Mouse (Mus musculus): ENCODE data around the gene Cyp4f37. TPM values are rescaled to one million over a fixed set of nuclear protein-coding genes. Genes with fewer than 3 reads are reported as not detected.
"Not testable (repeated sequence)": the region's sequence is repeated elsewhere in the genome, so short reads cannot be mapped to it uniquely, and the experiment has no call there.

Cyp4f37 gene
- polyA plus RNA-seq (2014; fragmentation: Nextera tagmentation; extraction: Ambion mirVana), result not detected in 2 replicates

DNA sequence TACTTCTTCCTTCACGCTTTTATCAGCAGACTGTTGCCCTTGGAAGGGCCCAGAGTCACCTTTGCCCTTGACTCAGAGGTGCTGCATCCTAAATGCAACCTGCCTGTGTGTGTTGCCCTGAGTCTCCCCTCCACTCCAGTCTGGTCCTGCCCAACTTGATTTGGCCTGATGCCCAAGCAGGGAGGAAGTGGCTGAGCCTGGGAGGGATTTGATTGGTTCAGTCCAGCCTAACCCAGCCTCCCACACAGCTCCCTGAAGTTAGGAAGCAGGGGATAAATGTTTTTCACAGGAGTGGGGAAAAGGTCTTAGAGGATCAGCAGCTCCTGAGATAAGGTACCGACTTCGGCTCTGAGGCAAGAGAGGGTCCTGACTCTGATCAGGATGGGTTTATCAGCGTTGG is at the start of gene Cyp4f37:
Cyp4f37 (plus strand) TSS at position 292 of the 400 bp plus-strand sequence.
- DNase-seq (ENCODE audit: low spot score); H3K9me3 ChIP-seq (replicated peaks; ENCODE audit: control insufficient read depth, low read length); H3K4me1 ChIP-seq (ENCODE audit: control insufficient read depth, insufficient read depth, low read length); ATAC-seq; H3K4me2 ChIP-seq (ENCODE audit: low read length); H3K27ac ChIP-seq (ENCODE audit: low read depth, low read length); H3K27me3 ChIP-seq (replicated peaks; ENCODE audit: control insufficient read depth, insufficient read depth, low read length); H3K4me3 ChIP-seq (ENCODE audit: low read depth, low read length); H3K36me3 ChIP-seq (ENCODE audit: control insufficient read depth, insufficient read depth, low read length); H3K9ac ChIP-seq (ENCODE audit: low read length): not testable (repeated sequence)
- 79% methylated on average over 4 of the region's 4 CpGs for WGBS

DNA sequence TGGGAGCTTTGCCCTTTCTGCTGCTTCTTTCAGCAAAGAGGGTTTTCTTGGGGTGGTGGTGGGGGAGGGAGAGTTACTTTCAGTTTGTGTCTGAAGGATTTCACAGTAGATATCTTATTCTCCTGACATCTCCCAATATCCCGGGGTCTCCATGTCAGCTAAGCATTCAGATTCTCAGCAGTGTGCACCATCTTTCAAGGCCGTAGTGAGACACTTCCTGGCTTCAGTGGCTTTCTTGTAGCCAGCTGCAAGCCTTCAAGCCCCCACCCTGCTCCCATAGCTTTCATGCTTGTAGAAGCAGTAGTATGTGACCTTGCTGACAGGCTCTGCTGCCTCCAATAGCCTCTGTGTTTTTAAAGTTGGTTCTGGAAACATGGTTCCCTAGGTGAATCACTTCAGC is 47.8 kb upstream of the Cyp4f37 start:
- not testable (repeated sequence) for H3K9ac ChIP-seq (ENCODE audit: low read length); H3K4me1 ChIP-seq (ENCODE audit: control insufficient read depth, insufficient read depth, low read length); DNase-seq (ENCODE audit: low spot score); H3K36me3 ChIP-seq (ENCODE audit: control insufficient read depth, insufficient read depth, low read length); H3K4me2 ChIP-seq (ENCODE audit: low read length); H3K4me3 ChIP-seq (ENCODE audit: low read depth, low read length); H3K27ac ChIP-seq (ENCODE audit: low read depth, low read length); H3K27me3 ChIP-seq (replicated peaks; ENCODE audit: control insufficient read depth, insufficient read depth, low read length); ATAC-seq; H3K9me3 ChIP-seq (replicated peaks; ENCODE audit: control insufficient read depth, low read length)
- WGBS, result 74% methylated on average over 2 of the region's 2 CpGs

DNA sequence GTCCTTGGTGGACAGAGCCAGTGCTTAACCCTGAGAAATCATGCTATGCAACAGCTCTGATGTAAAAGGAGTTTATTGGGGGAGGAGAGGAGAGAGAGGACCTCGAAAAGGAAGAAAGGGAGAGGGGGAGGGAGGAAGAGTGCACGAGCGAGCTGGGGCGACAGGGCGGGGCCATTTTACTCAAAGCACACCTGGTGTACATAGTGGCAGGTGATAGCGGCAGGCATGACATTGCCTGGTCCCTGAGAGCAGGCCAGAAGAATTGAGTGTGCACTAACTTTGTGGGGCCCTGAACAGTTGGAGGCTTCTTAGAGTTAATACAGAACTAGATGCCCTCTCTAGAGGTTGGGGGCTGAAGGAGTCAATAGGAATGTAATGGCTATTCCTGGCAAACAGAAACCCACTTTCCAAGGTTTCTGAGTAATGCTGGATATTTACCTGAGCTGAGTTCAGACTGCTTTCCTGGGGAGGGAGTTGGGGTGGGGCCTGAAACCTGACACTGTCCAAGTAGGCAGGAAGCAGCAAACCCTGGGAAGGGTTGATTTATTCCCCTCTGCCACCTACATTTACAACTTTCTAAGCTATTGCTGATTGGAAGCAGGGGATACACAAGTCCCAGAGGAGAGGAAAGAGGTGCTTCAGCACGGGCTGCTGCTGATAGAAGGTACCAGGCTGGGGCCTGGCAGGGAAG is 43.5 kb upstream of the Cyp4f37 start:
- Histone ChIP-seq H3K36me3 (ENCODE audit: control insufficient read depth, insufficient read depth, low read length) (no peaks in the 10 kb centered on the region), H3K4me2 (ENCODE audit: low read length) (no peak overlapping the region), H3K4me1 (ENCODE audit: control insufficient read depth, insufficient read depth, low read length) (no peaks in the 10 kb centered on the region), H3K9me3 (replicated peaks; ENCODE audit: control insufficient read depth, low read length) (no peaks in the 10 kb centered on the region), H3K27me3 (replicated peaks; ENCODE audit: control insufficient read depth, insufficient read depth, low read length) (no peaks in the 10 kb centered on the region), H3K27ac (ENCODE audit: low read depth, low read length) (no peak overlapping the region), H3K4me3 (ENCODE audit: low read depth, low read length) (no peak overlapping the region), H3K9ac (ENCODE audit: low read length) (no peak overlapping the region)
- ATAC-seq, result no peak
- DNase-seq (ENCODE audit: low spot score), result no peak
- WGBS, result 67% methylated on average over 7 of the region's 7 CpGs

DNA sequence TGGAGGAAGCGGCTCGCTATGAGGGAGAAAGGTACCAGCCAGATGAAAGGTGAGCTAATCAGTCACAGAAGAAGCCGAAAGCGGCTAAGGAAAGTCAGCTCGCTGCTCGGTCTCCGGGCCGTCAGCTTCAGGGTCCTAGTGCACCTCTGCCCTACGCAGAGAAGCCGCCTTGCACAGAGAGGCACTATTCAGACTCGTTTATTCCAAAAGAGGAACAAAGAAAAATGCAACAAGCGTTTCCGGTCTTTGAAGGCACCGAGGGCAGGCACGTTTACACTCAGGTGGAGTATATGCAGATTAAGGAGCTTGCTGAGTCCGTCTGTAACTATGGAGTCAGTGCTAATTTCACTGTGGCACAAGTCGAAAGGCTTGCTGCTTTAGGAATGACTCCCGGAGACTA is 24.6 kb upstream of the Cyp4f37 start:
- H3K9ac ChIP-seq (ENCODE audit: low read length), result no peak overlapping the region
- no peaks in the 10 kb centered on the region for H3K9me3 ChIP-seq (replicated peaks; ENCODE audit: control insufficient read depth, low read length)
- no peak overlapping the region for H3K27ac ChIP-seq (ENCODE audit: low read depth, low read length)
- no peak for DNase-seq (ENCODE audit: low spot score)
- H3K4me3 ChIP-seq (ENCODE audit: low read depth, low read length), result no peak overlapping the region
- H3K4me1 ChIP-seq (ENCODE audit: control insufficient read depth, insufficient read depth, low read length), result no peaks in the 10 kb centered on the region
- H3K36me3 ChIP-seq (ENCODE audit: control insufficient read depth, insufficient read depth, low read length), result no peaks in the 10 kb centered on the region
- H3K4me2 ChIP-seq (ENCODE audit: low read length), result no peak overlapping the region
- no peak for ATAC-seq
- 88% methylated on average over 18 of the region's 18 CpGs for WGBS
- no peaks in the 10 kb centered on the region for H3K27me3 ChIP-seq (replicated peaks; ENCODE audit: control insufficient read depth, insufficient read depth, low read length)

DNA sequence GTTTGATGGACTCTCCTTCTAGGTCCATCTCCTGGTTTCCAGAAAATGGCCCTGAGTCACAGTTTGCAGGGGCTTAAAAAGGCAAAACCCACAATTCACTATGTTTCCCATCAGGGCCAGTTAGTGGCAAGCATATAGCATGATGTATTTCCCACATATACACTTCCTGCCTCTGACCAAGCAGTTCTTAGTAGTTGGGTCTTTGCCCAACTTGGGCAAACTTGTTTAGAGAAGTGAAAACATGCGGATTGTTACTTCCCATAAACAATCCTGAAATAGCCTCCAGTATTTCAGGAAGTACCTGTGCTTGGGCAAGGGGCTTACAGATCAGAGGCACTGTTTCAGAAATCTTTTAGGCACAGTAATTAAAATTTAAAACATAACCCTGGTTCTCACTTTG is 13.1 kb upstream of the Cyp4f37 start:
- Histone ChIP-seq H3K27ac (ENCODE audit: low read depth, low read length) (no peak overlapping the region), H3K4me3 (ENCODE audit: low read depth, low read length) (no peak overlapping the region), H3K27me3 (replicated peaks; ENCODE audit: control insufficient read depth, insufficient read depth, low read length) (no peaks in the 10 kb centered on the region), H3K36me3 (ENCODE audit: control insufficient read depth, insufficient read depth, low read length) (no peaks in the 10 kb centered on the region), H3K4me2 (ENCODE audit: low read length) (no peak overlapping the region), H3K9ac (ENCODE audit: low read length) (no peak overlapping the region), H3K4me1 (ENCODE audit: control insufficient read depth, insufficient read depth, low read length) (no peaks in the 10 kb centered on the region), H3K9me3 (replicated peaks; ENCODE audit: control insufficient read depth, low read length) (no peaks in the 10 kb centered on the region)
- DNase-seq (ENCODE audit: low spot score) (no peak), ATAC-seq (no peak)
- WGBS, result 90% methylated on average over 1 of the region's 1 CpGs

DNA sequence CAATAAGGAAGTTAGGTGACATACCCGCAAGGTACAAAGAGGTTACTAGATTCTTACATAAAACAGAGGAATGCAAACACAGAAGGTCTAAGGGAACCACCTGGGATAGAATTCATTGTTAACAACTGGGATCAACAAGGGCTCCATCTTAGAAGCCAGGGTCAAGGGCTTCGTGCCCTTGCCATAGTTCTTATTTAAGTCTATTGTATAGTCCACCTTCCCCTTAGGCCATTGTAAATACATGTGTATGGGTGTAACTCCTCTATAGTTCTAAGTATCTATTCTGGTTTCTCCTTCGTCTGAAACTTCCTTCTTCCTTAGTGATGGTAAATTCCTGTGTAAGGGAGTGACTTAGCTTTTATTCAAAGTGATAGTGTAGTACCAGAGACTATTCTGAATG is 10.9 kb upstream of the Cyp4f37 start:
- not testable (repeated sequence) for H3K4me3 ChIP-seq (ENCODE audit: low read depth, low read length); H3K4me2 ChIP-seq (ENCODE audit: low read length); H3K9ac ChIP-seq (ENCODE audit: low read length); H3K4me1 ChIP-seq (ENCODE audit: control insufficient read depth, insufficient read depth, low read length); ATAC-seq; H3K27ac ChIP-seq (ENCODE audit: low read depth, low read length); H3K36me3 ChIP-seq (ENCODE audit: control insufficient read depth, insufficient read depth, low read length); H3K9me3 ChIP-seq (replicated peaks; ENCODE audit: control insufficient read depth, low read length); H3K27me3 ChIP-seq (replicated peaks; ENCODE audit: control insufficient read depth, insufficient read depth, low read length); DNase-seq (ENCODE audit: low spot score)
- WGBS, result 82% methylated on average over 3 of the region's 3 CpGs

DNA sequence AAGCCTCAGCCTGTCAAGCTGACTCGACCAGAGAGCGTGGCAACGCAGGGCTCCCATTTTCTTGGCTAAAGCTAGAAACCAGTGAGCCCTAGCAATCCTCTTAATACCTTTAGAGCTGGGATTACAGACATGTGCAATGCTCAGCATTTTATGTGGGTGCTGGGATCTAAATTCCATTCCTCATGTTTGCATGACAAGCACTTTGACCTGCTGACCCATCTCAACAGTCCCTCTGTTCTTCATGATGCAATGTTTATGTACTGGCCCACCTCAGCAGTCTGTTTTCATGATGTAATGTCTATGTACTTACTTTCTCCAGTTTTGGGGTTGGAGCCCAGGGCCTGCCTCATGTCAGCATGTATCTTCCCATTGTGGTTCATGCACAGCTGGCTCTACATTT is 10.2 kb upstream of the Cyp4f37 start:
- no peak overlapping the region for H3K9ac ChIP-seq (ENCODE audit: low read length)
- H3K4me2 ChIP-seq (ENCODE audit: low read length), result no peak overlapping the region
- H3K4me1 ChIP-seq (ENCODE audit: control insufficient read depth, insufficient read depth, low read length), result no peaks in the 10 kb centered on the region
- no peaks in the 10 kb centered on the region for H3K9me3 ChIP-seq (replicated peaks; ENCODE audit: control insufficient read depth, low read length)
- no peak overlapping the region for H3K27ac ChIP-seq (ENCODE audit: low read depth, low read length)
- no peak overlapping the region for H3K4me3 ChIP-seq (ENCODE audit: low read depth, low read length)
- WGBS, result 69% methylated on average over 3 of the region's 3 CpGs
- H3K27me3 ChIP-seq (replicated peaks; ENCODE audit: control insufficient read depth, insufficient read depth, low read length), result no peaks in the 10 kb centered on the region
- DNase-seq (ENCODE audit: low spot score) (no peak), ATAC-seq (no peak)
- H3K36me3 ChIP-seq (ENCODE audit: control insufficient read depth, insufficient read depth, low read length), result no peaks in the 10 kb centered on the region

DNA sequence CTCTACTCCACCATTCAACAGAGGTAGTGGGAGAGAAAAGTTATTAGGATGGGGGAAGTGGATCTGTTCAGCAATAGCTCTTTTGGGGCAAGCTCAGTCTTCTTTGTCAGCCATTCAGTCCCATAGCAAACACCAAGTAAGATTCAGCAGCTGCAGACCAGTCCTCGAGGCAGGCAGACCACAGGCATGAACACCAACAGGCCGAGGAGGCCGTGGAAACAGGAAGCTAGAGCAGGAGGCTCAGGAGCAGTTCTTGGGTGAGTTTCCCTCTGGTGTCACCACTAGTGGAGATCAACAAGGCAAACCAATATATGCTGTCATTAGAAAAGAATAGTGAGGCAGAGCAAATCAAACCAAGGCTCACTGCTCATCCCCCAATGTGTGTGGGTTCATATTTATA is 8.7 kb upstream of the Cyp4f37 start:
- no peaks in the 10 kb centered on the region for H3K9me3 ChIP-seq (replicated peaks; ENCODE audit: control insufficient read depth, low read length)
- H3K36me3 ChIP-seq (ENCODE audit: control insufficient read depth, insufficient read depth, low read length), result no peaks in the 10 kb centered on the region
- ATAC-seq, result no peak
- no peak overlapping the region for H3K4me2 ChIP-seq (ENCODE audit: low read length)
- H3K27me3 ChIP-seq (replicated peaks; ENCODE audit: control insufficient read depth, insufficient read depth, low read length), result no peaks in the 10 kb centered on the region
- no peaks in the 10 kb centered on the region for H3K4me1 ChIP-seq (ENCODE audit: control insufficient read depth, insufficient read depth, low read length)
- H3K9ac ChIP-seq (ENCODE audit: low read length), result no peak overlapping the region
- H3K4me3 ChIP-seq (ENCODE audit: low read depth, low read length), result no peak overlapping the region
- DNase-seq (ENCODE audit: low spot score), result no peak
- WGBS, result 81% methylated on average over 3 of the region's 3 CpGs
- H3K27ac ChIP-seq (ENCODE audit: low read depth, low read length), result no peak overlapping the region

DNA sequence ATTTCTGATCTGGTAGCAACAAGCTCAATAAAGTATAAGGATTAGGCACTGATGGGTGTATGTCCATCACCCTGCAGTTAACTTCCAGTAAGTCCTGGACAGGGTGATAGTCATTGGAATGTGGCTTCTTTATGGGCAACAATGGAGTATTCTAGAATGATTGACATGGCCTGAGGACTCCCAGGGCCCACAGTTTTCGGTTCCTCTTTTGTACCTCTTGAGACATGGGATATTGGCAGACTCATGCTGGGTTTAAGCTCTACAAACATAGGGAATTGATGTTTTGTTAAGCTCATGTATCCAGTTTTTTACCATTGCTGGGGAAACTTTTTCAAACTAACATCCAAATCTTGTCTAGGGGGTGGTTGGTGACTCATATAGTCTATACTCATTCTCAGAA is 3.9 kb upstream of the Cyp4f37 start:
- Histone ChIP-seq H3K36me3 (ENCODE audit: control insufficient read depth, insufficient read depth, low read length) (no peaks in the 10 kb centered on the region), H3K4me3 (ENCODE audit: low read depth, low read length) (no peak overlapping the region), H3K27me3 (replicated peaks; ENCODE audit: control insufficient read depth, insufficient read depth, low read length) (no peaks in the 10 kb centered on the region), H3K9me3 (replicated peaks; ENCODE audit: control insufficient read depth, low read length) (no peaks in the 10 kb centered on the region), H3K27ac (ENCODE audit: low read depth, low read length) (no peak overlapping the region), H3K9ac (ENCODE audit: low read length) (no peak overlapping the region), H3K4me2 (ENCODE audit: low read length) (no peak overlapping the region), H3K4me1 (ENCODE audit: control insufficient read depth, insufficient read depth, low read length) (no peaks in the 10 kb centered on the region)
- WGBS, result 65% methylated on average over 1 of the region's 1 CpGs
- ATAC-seq, result no peak
- no peak for DNase-seq (ENCODE audit: low spot score)

Measured in forebrain, embryonic 14.5 days (tissue).